Mouse (Mus musculus) spleen, embryonic (tissue): ENCODE results near the gene Prss50.
"Not testable (repeated sequence)": the region's sequence is repeated elsewhere in the genome, so short reads cannot be mapped to it uniquely, and the experiment has no call there.

Experiments used
- CTCF ChIA-PET: fragments of 350-600 bp; sonication (Branson Sonifier 250); formaldehyde crosslinking; loops from one replicate; lab custom pipeline; 2022; lab: Charles Lee

Gene Prss50

GRCm38 (mm10) chr9:110857781-110858472, at the start of gene Prss50:
Gene Prss50 (plus strand): TSS chr9:110857967.
- CTCF ChIA-PET: no interaction called here

- CTCF ChIA-PET: interaction anchor here (0.7 kb wide), 1 partner anchor 131 kb away, joined by 4 read pairs; no protein-coding TSS in a partner anchor
Measured at GRCm38 (mm10) chr9:110810051-110810450, 47.7 kb upstream of the Prss50 start.

GRCm38 (mm10) chr9:110813789-110814188, 44.0 kb upstream of the Prss50 start, which contains the start of gene Prss44:
Gene Prss44 (plus strand): TSS chr9:110813994.
- CTCF ChIA-PET: no interaction called here

GRCm38 (mm10) chr9:110820546-110820945, 37.2 kb upstream of the Prss50 start:
- CTCF ChIA-PET: not testable (repeated sequence)

- CTCF ChIA-PET: no interaction called here
Measured at GRCm38 (mm10) chr9:110821436-110821835, 36.3 kb upstream of the Prss50 start.

GRCm38 (mm10) chr9:110825426-110825825, 32.3 kb upstream of the Prss50 start:
- CTCF ChIA-PET: no interaction called here

GRCm38 (mm10) chr9:110825832-110826231, 31.9 kb upstream of the Prss50 start:
- CTCF ChIA-PET: no interaction called here

GRCm38 (mm10) chr9:110826390-110826789, 31.4 kb upstream of the Prss50 start, which contains the start of gene Prss43:
Gene Prss43 (plus strand): TSS chr9:110826690.
- CTCF ChIA-PET: no interaction called here

- CTCF ChIA-PET: no interaction called here
Measured at GRCm38 (mm10) chr9:110833021-110833420, 24.7 kb upstream of the Prss50 start.

GRCm38 (mm10) chr9:110834411-110834810, 23.4 kb upstream of the Prss50 start, which contains the start of gene Prss45:
Gene Prss45 (plus strand): TSS chr9:110834588.
- CTCF ChIA-PET: no interaction called here

- CTCF ChIA-PET: no interaction called here
Measured at GRCm38 (mm10) chr9:110834961-110835360, 22.8 kb upstream of the Prss50 start.

GRCm38 (mm10) chr9:110836112-110836511, 21.7 kb upstream of the Prss50 start:
- CTCF ChIA-PET: no interaction called here

- CTCF ChIA-PET: no interaction called here
Measured at GRCm38 (mm10) chr9:110840905-110841304, 16.9 kb upstream of the Prss50 start.

GRCm38 (mm10) chr9:110841438-110841837, 16.3 kb upstream of the Prss50 start:
- CTCF ChIA-PET: no interaction called here

- CTCF ChIA-PET: interaction anchor here (0.5 kb wide), 1 partner anchor 99 kb away, joined by 3 read pairs; no protein-coding TSS in a partner anchor
Measured at GRCm38 (mm10) chr9:110844206-110844605, 13.6 kb upstream of the Prss50 start, which contains the start of gene Prss46. Gene Prss46 (plus strand): TSS chr9:110844506.

GRCm38 (mm10) chr9:110849162-110849561, 8.6 kb upstream of the Prss50 start:
- CTCF ChIA-PET: no interaction called here

- CTCF ChIA-PET: no interaction called here
Measured at GRCm38 (mm10) chr9:110855903-110856302, 1.9 kb upstream of the Prss50 start.

- CTCF ChIA-PET: no interaction called here
Measured at GRCm38 (mm10) chr9:110856920-110857319, 847 bp upstream of the Prss50 start.

GRCm38 (mm10) chr9:110858523-110858922, 756 bp downstream of the Prss50 start:
- CTCF ChIA-PET: no interaction called here

GRCm38 (mm10) chr9:110858967-110859596, 1.3 kb downstream of the Prss50 start:
- CTCF ChIA-PET: no interaction called here

- CTCF ChIA-PET: no interaction called here
Measured at GRCm38 (mm10) chr9:110871030-110871429, 13.3 kb downstream of the Prss50 start.

GRCm38 (mm10) chr9:110873681-110874659, 16.2 kb downstream of the Prss50 start:
- CTCF ChIA-PET: no interaction called here
